Mouse (Mus musculus): ENCODE results near the gene Gm10912.

DNA sequence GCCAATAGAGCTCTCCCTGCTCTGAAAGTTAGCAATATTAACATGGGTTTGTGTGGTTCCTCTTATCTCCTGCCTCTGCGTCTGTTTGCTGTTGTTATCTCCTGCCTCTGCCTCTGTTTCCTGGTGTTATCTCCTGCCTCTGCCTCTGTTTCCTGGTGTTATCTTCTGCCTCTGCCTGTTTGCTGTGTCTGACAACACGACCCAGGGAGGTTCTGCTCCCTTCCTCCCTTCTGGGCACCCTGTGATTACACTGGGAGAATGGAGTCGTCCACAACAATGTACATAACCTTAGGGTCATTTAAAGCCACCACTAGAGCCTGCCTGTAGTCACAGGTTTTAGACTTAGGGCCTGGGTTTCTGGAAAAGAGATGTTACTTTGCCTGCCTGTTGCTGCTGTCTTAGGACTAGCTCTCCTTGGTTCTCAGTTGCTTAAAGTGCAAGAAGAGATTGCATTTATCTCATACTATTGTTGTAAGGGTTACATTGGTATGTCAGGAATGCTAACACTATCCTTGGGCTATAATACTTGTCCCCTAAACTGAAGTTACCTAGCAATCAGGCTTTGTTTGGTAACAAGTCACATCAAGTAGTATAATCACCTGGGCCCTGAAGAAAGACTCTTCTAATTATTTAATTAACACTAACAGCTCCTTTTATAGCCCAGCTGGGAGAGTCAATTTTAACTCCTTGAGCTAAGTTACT lies 33.1 kb downstream of the Gm10912 start:
- TF ChIP-seq CTCF (IDR thresholded peaks at IDR 0.05; ENCODE audit: borderline replicate concordance, insufficient read depth, low read length) (no peak), POLR2A (IDR thresholded peaks at IDR 0.05; ENCODE audit: low read depth, low read length) (no peak)
